Mouse (Mus musculus) heart, embryonic 13.5 days (tissue): ENCODE data around the gene Hif3a. TPM values are rescaled to one million over a fixed set of nuclear protein-coding genes. Genes with fewer than 3 reads are reported as not detected.

Experiments used
- ATAC-seq: fragments of 200-750 bp; cut with Nextera tagmentation; 2 replicates; pipeline ENCODE4 v1.8.0; 2017; ENCODE audit warnings: moderate TSS enrichment; ENCODE audit not compliant: insufficient number of reproducible peaks, low FRiP score, low TSS enrichment; ENCODE audit errors: extremely low read depth
- H3K27ac ChIP-seq: fragments of 300-500 bp; sonication (generic); replicated peaks from 2 replicates; pipeline ENCODE4 v1.5.1; 2015; ENCODE audit warnings: moderate library complexity, mild to moderate bottlenecking, inconsistent platforms
- H3K27me3 ChIP-seq: fragments of 300-500 bp; sonication (generic); replicated peaks from 2 replicates; pipeline ENCODE4 v1.6.1; 2015; ENCODE audit warnings: mild to moderate bottlenecking, inconsistent platforms
- H3K36me3 ChIP-seq: fragments of 300-500 bp; sonication (generic); 2 replicates; pipeline ENCODE4 v1.6.1; 2015; ENCODE audit warnings: mild to moderate bottlenecking, inconsistent platforms
- H3K4me1 ChIP-seq: fragments of 300-500 bp; sonication (generic); 2 replicates; pipeline ENCODE4 v1.6.1; 2015; ENCODE audit warnings: inconsistent platforms
- H3K4me2 ChIP-seq: fragments of 300-500 bp; sonication (generic); 2 replicates; pipeline ENCODE4 v1.6.1; 2015; ENCODE audit warnings: inconsistent platforms, mild to moderate bottlenecking, moderate library complexity
- H3K4me3 ChIP-seq: fragments of 300-500 bp; sonication (generic); 2 replicates; pipeline ENCODE4 v1.5.1; 2015; ENCODE audit warnings: moderate library complexity, mild to moderate bottlenecking, inconsistent platforms
- H3K9ac ChIP-seq: fragments of 300-500 bp; sonication (generic); 2 replicates; pipeline ENCODE4 v1.6.1; 2015; ENCODE audit warnings: inconsistent platforms, mild to moderate bottlenecking, moderate library complexity
- H3K9me3 ChIP-seq: fragments of 300-500 bp; sonication (generic); 2 replicates; pipeline ENCODE4 v1.6.1; 2016; ENCODE audit warnings: inconsistent platforms
- WGBS: fragments of 180-500 bp; shearing (Covaris S2); methylation state at CpG from one replicate; pipeline ENCODE4 v1.1.7; 2015; ENCODE audit warnings: mixed read lengths; 5-methylcytosine and 5-hydroxymethylcytosine counted together
- polyA plus RNA-seq: library from polyadenylated mRNA; unstranded; fragments of >200 nt; fragmentation: Nextera tagmentation; extraction: Ambion mirVana; gene quantifications from 2 replicates; pipeline ENCODE4 v1.2.1, GENCODE M21; 2015

Hif3a gene
- polyA plus RNA-seq, 1 experiment from 2014 or later, result 26.7 TPM

DNA sequence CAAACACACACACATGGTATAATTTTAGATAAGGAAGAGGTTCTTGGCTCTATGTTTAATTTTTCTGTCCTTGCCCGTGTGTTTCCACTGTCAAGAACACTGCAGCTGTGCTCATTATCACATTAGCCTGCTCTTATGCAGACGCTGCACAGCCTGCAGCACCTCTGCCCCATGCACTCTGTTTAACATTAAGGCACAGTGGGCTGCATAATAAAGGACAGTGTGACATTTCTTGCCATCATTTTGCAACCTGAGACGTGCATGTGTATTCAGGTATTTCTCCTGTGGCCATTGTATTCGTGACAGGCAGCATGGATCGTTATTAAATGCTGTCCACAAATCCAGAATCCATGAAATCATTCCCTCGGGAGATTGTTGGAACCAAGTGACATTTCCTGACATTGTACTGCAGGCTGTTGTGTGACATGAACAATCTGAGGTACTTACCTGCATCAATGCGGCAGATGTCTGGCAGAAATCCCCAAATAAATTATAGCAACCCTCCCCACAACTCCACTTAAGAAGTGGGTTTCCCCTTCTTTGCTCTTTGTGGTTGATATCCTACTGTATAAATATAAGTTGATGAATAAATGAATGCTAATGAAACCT lies 74.6 kb downstream of the Hif3a start:
- WGBS, result 46% methylated on average over 7 of the region's 7 CpGs
- no peaks in the 10 kb centered on the region for H3K27me3 ChIP-seq
- no peak overlapping the region for H3K4me3 ChIP-seq
- no peaks in the 10 kb centered on the region for H3K9me3 ChIP-seq
- no peak for ATAC-seq
- H3K9ac ChIP-seq, result 0 out of 2 replicates have a peak overlapping the region, but pooled peaks have one; percentile 28
- peaks cover 56% of the 10 kb centered on the region for H3K4me1 ChIP-seq
- H3K4me2 ChIP-seq, result no peak overlapping the region
- no peaks in the 10 kb centered on the region for H3K36me3 ChIP-seq
- H3K27ac ChIP-seq, result peak overlapping the region; percentile 48

DNA sequence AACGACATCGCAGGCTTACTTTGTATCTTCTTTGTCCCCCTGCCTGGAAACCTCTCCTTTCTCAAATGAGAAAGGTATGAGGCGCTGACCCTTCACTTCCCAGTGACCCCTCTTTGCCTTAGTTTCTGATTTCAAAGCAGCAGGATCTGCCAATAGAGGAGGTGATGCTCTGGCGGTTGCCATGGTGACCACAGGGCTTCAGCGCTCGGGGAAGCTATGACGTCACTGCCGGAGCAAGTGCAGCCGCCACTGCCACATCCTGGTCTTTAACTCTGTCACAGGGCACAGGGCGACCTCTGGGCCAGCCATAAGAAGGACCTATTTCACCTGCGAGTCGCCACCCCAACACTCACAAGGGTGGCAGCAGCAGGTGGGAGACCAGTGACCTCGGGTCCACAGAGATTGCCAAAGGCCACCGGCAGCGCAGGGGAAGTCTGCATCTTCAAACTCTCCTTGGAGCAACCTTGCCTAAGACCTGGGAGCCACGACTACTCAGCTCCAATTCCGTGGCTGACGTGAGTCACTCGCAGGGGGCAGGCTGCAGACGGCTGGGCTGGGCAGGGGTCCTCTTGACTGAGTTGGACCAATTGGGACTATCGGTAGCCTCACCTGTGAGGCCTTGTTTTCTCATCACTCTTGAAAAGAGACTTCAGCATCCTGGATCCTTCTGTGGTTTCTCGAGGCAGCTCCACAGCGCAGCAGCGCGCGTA lies 79.2 kb downstream of the Hif3a start, which contains the start of gene Gm42372:
Gm42372 (plus strand) TSS at position 228 of the 710 bp plus-strand sequence.
- Histone ChIP-seq H3K4me1 (peaks cover 36% of the 10 kb centered on the region), H3K4me2 (peak within 1 kb of the TSS; percentile 52), H3K27me3 (no peaks in the 10 kb centered on the region), H3K36me3 (no peaks in the 10 kb centered on the region), H3K4me3 (no peak within 1 kb of the TSS), H3K27ac (no peak within 1 kb of the TSS), H3K9ac (0 out of 2 replicates have a peak within 1 kb of the TSS, but pooled peaks have one; percentile 40), H3K9me3 (no peaks in the 10 kb centered on the region)
- WGBS, result 27% methylated on average over 26 of the region's 26 CpGs
- ATAC-seq, result no peak

Other genes with a start within 250 kb of the Hif3a start
- gene Strn4, start 246.5 kb downstream of the Hif3a start, polyA plus RNA-seq, result 81.1 and 82.5 TPM in 2 replicates
- 31.9 and 33.3 TPM in 2 replicates for gene Fkrp, start 245.7 kb downstream of the Hif3a start, polyA plus RNA-seq
- 9.6 and 11.1 TPM in 2 replicates for gene Prkd2, start 219.5 kb downstream of the Hif3a start, polyA plus RNA-seq
- gene Dact3, start 187.1 kb downstream of the Hif3a start, polyA plus RNA-seq, result 4.6 and 4.7 TPM in 2 replicates
- 4.5 and 4.9 TPM in 2 replicates for gene Gng8, start 170.6 kb downstream of the Hif3a start, polyA plus RNA-seq
- 0.32 and 0.59 TPM in 2 replicates for gene Ptgir, start 155.9 kb downstream of the Hif3a start, polyA plus RNA-seq
- gene Calm3, start 138.3 kb downstream of the Hif3a start, polyA plus RNA-seq, result 85.5 and 101 TPM in 2 replicates
- gene Pnmal2, start 117.7 kb downstream of the Hif3a start, polyA plus RNA-seq, result 4.0 and 4.1 TPM in 2 replicates
- 0.11 and 0.15 TPM in 2 replicates for gene Pnmal1, start 102.7 kb downstream of the Hif3a start, polyA plus RNA-seq
- gene Gm42372, start 79.3 kb downstream of the Hif3a start, polyA plus RNA-seq, result 0.09 and 0.14 TPM in 2 replicates
- gene Ccdc8, start 69.7 kb downstream of the Hif3a start, polyA plus RNA-seq, result 25.5 and 25.8 TPM in 2 replicates
- 82.3 and 94.0 TPM in 2 replicates for gene Ppp5c, start 34.5 kb downstream of the Hif3a start, polyA plus RNA-seq
- 0.10 TPM in 1 of 2 replicates, not detected in the other for gene Psg16, start 11.6 kb upstream of the Hif3a start, polyA plus RNA-seq
- gene Ceacam3, start 87.9 kb upstream of the Hif3a start, polyA plus RNA-seq, result not detected in 2 replicates
- not detected in 2 replicates for gene Psg29, start 141.1 kb upstream of the Hif3a start, polyA plus RNA-seq